Mouse (Mus musculus) midbrain, postnatal 0 days (tissue): ENCODE data around the gene Paqr6. TPM values are rescaled to one million over a fixed set of nuclear protein-coding genes. Genes with fewer than 3 reads are reported as not detected.
"Not testable (repeated sequence)": the region's sequence is repeated elsewhere in the genome, so short reads cannot be mapped to it uniquely, and the experiment has no call there.

ENCODE experiments used
- ATAC-seq: fragments of 200-750 bp; cut with Nextera tagmentation; 2 replicates; pipeline ENCODE4 v1.8.0; 2017; ENCODE audit warnings: moderate number of reproducible peaks, mild to moderate bottlenecking, moderate TSS enrichment, moderate library complexity; ENCODE audit not compliant: low FRiP score
- DNase-seq: peaks from one replicate; pipeline ENCODE4 v3.0.0-alpha.2; 2015; ENCODE audit warnings: low spot score
- H3K27ac ChIP-seq: fragments of 300-500 bp; sonication (generic); 2 replicates; pipeline ENCODE4 v1.5.1; 2014; ENCODE audit warnings: low read depth, mild to moderate bottlenecking, low read length, mixed read lengths
- H3K27me3 ChIP-seq: fragments of 300-500 bp; sonication (generic); 2 replicates; pipeline ENCODE4 v1.6.1; 2014; ENCODE audit warnings: low read length, control low read depth, mixed read lengths; ENCODE audit not compliant: insufficient read depth
- H3K36me3 ChIP-seq: fragments of 300-500 bp; sonication (generic); 2 replicates; pipeline ENCODE4 v1.6.1; 2014; ENCODE audit warnings: low read length, control low read depth, mixed read lengths; ENCODE audit not compliant: insufficient read depth
- H3K4me1 ChIP-seq: fragments of 300-500 bp; sonication (generic); 2 replicates; pipeline ENCODE4 v1.6.1; 2014; ENCODE audit warnings: mild to moderate bottlenecking, control low read depth, antibody characterized with exemption, low read length, mixed read lengths; ENCODE audit not compliant: insufficient read depth
- H3K4me2 ChIP-seq: fragments of 300-500 bp; sonication (generic); 2 replicates; pipeline ENCODE4 v1.6.1; 2014; ENCODE audit warnings: low read depth, mild to moderate bottlenecking, low read length, mixed read lengths; ENCODE audit not compliant: poor library complexity, severe bottlenecking
- H3K4me3 ChIP-seq: fragments of 300-500 bp; sonication (generic); 2 replicates; pipeline ENCODE4 v1.5.1; 2014; ENCODE audit warnings: low read depth, mild to moderate bottlenecking, low read length, moderate library complexity
- H3K9ac ChIP-seq: fragments of 300-500 bp; sonication (generic); replicated peaks from 2 replicates; pipeline ENCODE4 v1.6.1; 2014; ENCODE audit warnings: mild to moderate bottlenecking, low read length, moderate library complexity, mixed read lengths; ENCODE audit not compliant: poor library complexity, severe bottlenecking
- H3K9me3 ChIP-seq: fragments of 300-500 bp; sonication (generic); 2 replicates; pipeline ENCODE4 v1.6.1; 2016; ENCODE audit warnings: low read length, control low read depth
- CTCF ChIP-seq: IDR thresholded peaks from 2 replicates; pipeline ENCODE4 v1.5.1; 2016; ENCODE audit warnings: antibody characterized with exemption, mild to moderate bottlenecking
- WGBS: fragments of 180-500 bp; shearing (Covaris S2); extraction: QIAGEN DNeasy Blood & Tissue Kit; methylation state at CpG from one replicate; pipeline ENCODE4 v1.1.7; 2014; 5-methylcytosine and 5-hydroxymethylcytosine counted together
- polyA plus RNA-seq: library from polyadenylated mRNA; unstranded; fragments of >200 nt; fragmentation: Nextera tagmentation; extraction: Ambion mirVana; gene quantifications from 2 replicates; pipeline ENCODE4 v1.2.1, GENCODE M21; 2015
- total RNA-seq: library from RNA; depleted of rRNA; stranded (reverse); fragments of >200 nt; gene quantifications from 2 replicates; pipeline ENCODE4 v1.2.3, GENCODE M21; 2014

Paqr6 gene
- total and polyA plus RNA-seq, 2 experiments from 2014 or later: 6.6 to 13.5 TPM

DNA sequence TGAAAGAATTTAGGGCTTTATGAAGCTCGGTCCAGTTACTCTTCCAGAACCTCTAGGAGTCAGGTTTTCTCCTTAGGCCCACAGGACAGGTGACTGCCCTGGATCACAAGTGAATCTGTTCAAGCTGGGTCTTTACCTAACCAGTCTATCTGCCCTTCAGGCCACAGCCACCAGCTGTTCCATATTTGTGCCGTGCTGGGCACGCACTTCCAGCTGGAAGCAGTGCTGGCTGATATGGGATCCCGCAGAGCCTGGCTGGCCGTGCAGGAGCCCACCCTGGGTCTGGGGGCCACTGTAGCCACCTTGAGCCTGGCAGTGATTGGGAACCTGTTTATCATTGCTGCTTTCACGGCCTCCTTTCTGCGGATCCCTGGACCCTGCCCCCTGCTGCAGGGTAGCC lies 12.3 kb downstream of the Paqr6 start:
- H3K27me3 ChIP-seq, DNase-seq, H3K27ac ChIP-seq, H3K4me3 ChIP-seq, H3K36me3 ChIP-seq, H3K9me3 ChIP-seq, H3K4me2 ChIP-seq, H3K9ac ChIP-seq, H3K4me1 ChIP-seq: not testable (repeated sequence)
- peak; percentile 32; the same call in 1 of the 2 replicates for ATAC-seq
- WGBS: 21% methylated on average over 5 of the region's 7 CpGs

DNA sequence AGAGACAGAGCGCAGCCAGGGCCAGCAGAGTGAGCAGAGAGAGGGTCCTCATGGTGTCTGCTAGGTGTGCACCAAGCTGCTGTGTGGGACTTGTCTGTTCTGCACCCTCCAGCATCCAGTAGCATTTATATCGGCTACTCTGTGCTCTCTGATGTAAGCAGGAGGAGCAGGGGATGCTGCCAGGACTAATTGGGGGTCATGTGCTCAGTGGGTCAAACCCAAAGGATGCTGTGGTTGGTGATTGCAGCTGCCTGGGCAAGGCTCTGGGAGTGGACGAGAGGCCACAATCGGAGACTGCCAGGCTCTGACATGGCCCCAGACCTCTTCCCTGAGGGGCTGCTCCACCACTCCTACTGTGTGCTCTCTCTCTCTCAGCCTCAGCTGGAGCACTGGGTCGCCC lies 14.2 kb downstream of the Paqr6 start, which contains the start of gene Bglap2:
TSS of gene Bglap2 (minus strand) at position 101 of the 400 bp plus-strand sequence.
- 83% methylated on average over 4 of the region's 5 CpGs for WGBS
- H3K4me1 ChIP-seq, H3K27ac ChIP-seq, H3K27me3 ChIP-seq, ATAC-seq, H3K9ac ChIP-seq, H3K4me3 ChIP-seq, H3K9me3 ChIP-seq, H3K36me3 ChIP-seq, DNase-seq, H3K4me2 ChIP-seq: not testable (repeated sequence)

DNA sequence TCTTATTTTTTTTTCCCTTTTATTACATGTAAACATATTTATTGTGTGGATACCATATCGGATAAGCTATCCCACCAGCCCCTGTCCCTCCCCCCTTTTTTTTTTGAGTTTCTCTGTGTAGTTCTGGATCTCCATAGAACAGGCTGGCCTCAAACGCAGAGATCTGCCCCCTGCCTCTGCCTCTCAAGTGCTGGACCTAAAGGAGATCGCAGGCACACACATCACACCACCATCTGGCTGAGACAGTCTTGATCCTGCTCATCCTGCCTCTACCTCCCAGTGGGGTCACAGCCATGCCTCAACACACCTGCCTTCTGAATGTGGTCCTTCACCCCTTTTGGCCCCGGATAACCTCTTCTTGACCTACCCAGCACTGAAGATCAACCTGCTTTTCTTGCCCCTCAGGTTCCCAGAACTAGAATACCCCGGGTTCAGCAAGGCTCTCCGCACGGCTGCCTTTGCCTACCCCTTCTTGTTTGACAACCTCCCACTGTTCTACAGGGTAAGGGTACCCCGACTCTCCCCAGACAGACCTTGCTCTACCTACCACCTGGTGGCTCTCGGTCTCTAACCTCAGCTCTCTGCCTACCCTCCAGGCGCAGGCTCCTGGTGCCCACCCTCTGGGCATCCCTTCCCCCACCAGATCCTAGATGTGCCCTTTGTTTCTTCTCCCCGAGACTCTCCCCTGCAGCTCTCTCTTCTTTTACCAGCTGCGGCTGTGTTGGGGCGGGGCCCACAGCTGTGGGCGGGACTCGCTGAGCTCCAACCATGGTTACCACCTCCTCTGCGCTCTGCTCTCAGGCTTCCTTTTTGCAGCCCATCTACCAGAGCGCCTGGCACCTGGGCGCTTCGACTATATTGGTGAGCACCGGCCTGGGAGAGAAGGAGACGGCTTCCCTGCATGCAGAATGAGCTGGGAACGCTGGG lies 17.3 kb downstream of the Paqr6 start:
- DNase-seq (peak; percentile 52), ATAC-seq (peak; percentile 82)
- WGBS: 7% methylated on average over 17 of the region's 22 CpGs

DNA sequence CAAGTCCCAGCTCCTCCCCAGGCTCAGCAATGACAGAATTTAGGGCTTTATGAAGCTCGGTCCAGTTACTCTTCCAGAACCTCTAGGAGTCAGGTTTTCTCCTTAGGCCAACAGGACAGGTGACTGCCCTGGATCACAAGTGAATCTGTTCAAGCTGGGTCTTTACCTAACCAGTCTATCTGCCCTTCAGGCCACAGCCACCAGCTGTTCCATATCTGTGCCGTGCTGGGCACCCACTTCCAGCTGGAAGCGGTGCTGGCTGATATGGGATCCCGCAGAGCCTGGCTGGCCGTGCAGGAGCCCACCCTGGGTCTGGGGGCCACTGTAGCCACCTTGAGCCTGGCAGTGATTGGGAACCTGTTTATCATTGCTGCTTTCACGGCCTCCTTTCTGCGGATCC lies 18.0 kb downstream of the Paqr6 start:
- WGBS: 18% methylated on average over 1 of the region's 7 CpGs
- ATAC-seq, H3K36me3 ChIP-seq, H3K9ac ChIP-seq, H3K9me3 ChIP-seq, DNase-seq, H3K4me2 ChIP-seq, H3K27ac ChIP-seq, H3K27me3 ChIP-seq, H3K4me3 ChIP-seq, H3K4me1 ChIP-seq: not testable (repeated sequence)

More for the DNA sequence above, 17.3 kb downstream of the Paqr6 start:
- not testable (repeated sequence) for H3K9me3 ChIP-seq, H3K27me3 ChIP-seq, H3K9ac ChIP-seq, H3K4me1 ChIP-seq, H3K27ac ChIP-seq, H3K36me3 ChIP-seq, H3K4me3 ChIP-seq
- peak overlapping the region; percentile 24; the same call in 1 of the 2 replicates for H3K4me2 ChIP-seq

DNA sequence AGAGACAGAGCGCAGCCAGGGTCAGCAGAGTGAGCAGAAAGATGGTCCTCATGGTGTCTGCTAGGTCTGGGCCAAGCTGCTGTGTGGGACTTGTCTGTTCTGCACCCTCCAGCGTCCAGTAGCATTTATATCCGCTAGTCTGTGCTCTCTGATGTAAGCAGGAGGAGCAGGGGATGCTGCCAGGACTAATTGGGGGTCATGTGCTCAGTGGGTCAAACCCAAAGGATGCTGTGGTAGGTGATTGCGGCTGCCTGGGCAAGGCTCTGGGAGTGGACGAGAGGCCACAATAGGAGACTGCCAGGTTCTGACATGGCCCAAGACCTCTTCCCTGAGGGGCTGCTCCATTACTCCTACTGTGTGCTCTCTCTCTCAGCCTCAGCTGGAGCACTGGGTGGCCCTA lies 20.0 kb downstream of the Paqr6 start, which contains the start of gene Bglap:
TSS of gene Bglap (minus strand) at position 101 of the 400 bp plus-strand sequence.
- Histone ChIP-seq H3K27me3 (no peaks in the 10 kb centered on the region), H3K4me3 (no peak within 1 kb of the TSS), H3K4me2 (no peak within 1 kb of the TSS), H3K4me1 (no peaks in the 10 kb centered on the region), H3K9ac (no peak within 1 kb of the TSS), H3K27ac (no peak within 1 kb of the TSS), H3K9me3 (no peaks in the 10 kb centered on the region), H3K36me3 (no peaks in the 10 kb centered on the region)
- 87% methylated on average over 5 of the region's 5 CpGs for WGBS
- ATAC-seq (no peak), DNase-seq (no peak)
- no peak for TF ChIP-seq CTCF

DNA sequence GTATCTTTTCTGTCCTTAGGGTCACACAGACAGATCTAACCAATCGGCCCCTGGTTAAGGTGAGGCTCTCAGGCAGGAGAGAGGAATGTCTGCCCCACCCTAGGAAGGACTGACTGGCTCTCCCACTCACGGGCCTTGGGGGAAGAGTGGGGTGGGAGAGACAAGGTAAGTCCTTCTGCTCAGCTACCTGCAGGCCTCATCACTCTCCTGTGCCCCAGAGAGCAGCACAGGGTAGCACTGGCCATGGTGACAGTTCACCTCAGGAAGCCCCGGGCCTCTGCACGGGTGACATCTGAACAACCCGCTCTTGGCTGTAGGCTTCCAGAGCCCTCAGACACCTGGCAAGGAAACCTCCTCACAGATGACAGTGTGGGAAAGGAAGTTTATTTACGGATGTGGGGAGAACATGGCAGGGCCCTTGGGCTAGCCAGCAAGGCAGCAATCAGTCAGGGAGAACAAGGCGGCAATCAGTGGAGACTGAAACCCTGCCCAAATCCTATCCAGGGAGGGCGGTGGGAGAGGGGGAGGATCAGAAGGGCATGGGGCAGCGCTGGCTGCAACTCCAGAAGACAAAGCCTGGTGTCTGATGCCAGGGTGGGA lies 29.5 kb downstream of the Paqr6 start:
- no peaks in the 10 kb centered on the region for H3K9me3 ChIP-seq
- no peak overlapping the region for H3K9ac ChIP-seq
- DNase-seq: no peak
- ATAC-seq: no peak
- no peaks in the 10 kb centered on the region for H3K36me3 ChIP-seq
- WGBS: 90% methylated on average over 9 of the region's 9 CpGs
- no peak overlapping the region for H3K4me3 ChIP-seq
- no peaks in the 10 kb centered on the region for H3K4me1 ChIP-seq
- no peak overlapping the region for H3K27ac ChIP-seq
- H3K27me3 ChIP-seq: no peaks in the 10 kb centered on the region
- H3K4me2 ChIP-seq: no peak overlapping the region
- TF ChIP-seq CTCF: no peak
